Mouse (Mus musculus) hindbrain, postnatal 0 days (tissue): ENCODE data around the gene Ms4a4d. TPM values are rescaled to one million over a fixed set of nuclear protein-coding genes. Genes with fewer than 3 reads are reported as not detected.

ENCODE experiments used
- ATAC-seq: fragments of 200-750 bp; cut with Nextera tagmentation; 2 replicates; pipeline ENCODE4 v1.8.0; 2017; ENCODE audit warnings: mild to moderate bottlenecking, moderate TSS enrichment, moderate library complexity
- DNase-seq: peaks from one replicate; pipeline ENCODE4 v3.0.0-alpha.2; 2015; ENCODE audit warnings: low spot score
- H3K27ac ChIP-seq: fragments of 300-500 bp; sonication (generic); 2 replicates; pipeline ENCODE4 v1.5.1; 2014; ENCODE audit warnings: mild to moderate bottlenecking
- H3K27me3 ChIP-seq: fragments of 300-500 bp; sonication (generic); 2 replicates; pipeline ENCODE4 v1.6.1; 2014; ENCODE audit warnings: low read length, mixed read lengths; ENCODE audit not compliant: insufficient read depth
- H3K36me3 ChIP-seq: fragments of 300-500 bp; sonication (generic); 2 replicates; pipeline ENCODE4 v1.6.1; 2014; ENCODE audit warnings: low read length, mixed read lengths; ENCODE audit not compliant: insufficient read depth
- H3K4me1 ChIP-seq: fragments of 300-500 bp; sonication (generic); 2 replicates; pipeline ENCODE4 v1.6.1; 2014; ENCODE audit warnings: antibody characterized with exemption, low read length, mixed read lengths; ENCODE audit not compliant: insufficient read depth
- H3K4me2 ChIP-seq: fragments of 300-500 bp; sonication (generic); 2 replicates; pipeline ENCODE4 v1.6.1; 2014; ENCODE audit warnings: low read depth, mild to moderate bottlenecking, low read length, moderate library complexity, mixed read lengths
- H3K4me3 ChIP-seq: fragments of 300-500 bp; sonication (generic); 2 replicates; pipeline ENCODE4 v1.5.1; 2014; ENCODE audit warnings: low read length
- H3K9ac ChIP-seq: fragments of 300-500 bp; sonication (generic); replicated peaks from 2 replicates; pipeline ENCODE4 v1.6.1; 2014; ENCODE audit warnings: mild to moderate bottlenecking, low read length, moderate library complexity, mixed read lengths
- H3K9me3 ChIP-seq: fragments of 300-500 bp; sonication (generic); 2 replicates; pipeline ENCODE4 v1.6.1; 2016; ENCODE audit warnings: low read length, mixed read lengths
- CTCF ChIP-seq: IDR thresholded peaks from 2 replicates; pipeline ENCODE4 v1.5.1; 2016; ENCODE audit warnings: antibody characterized with exemption, control low read depth, low read depth
- WGBS: fragments of 180-500 bp; shearing (Covaris S2); extraction: QIAGEN DNeasy Blood & Tissue Kit; methylation state at CpG from one replicate; pipeline ENCODE4 v1.1.7; 2014; 5-methylcytosine and 5-hydroxymethylcytosine counted together
- polyA plus RNA-seq: library from polyadenylated mRNA; unstranded; fragments of >200 nt; fragmentation: Nextera tagmentation; extraction: Ambion mirVana; gene quantifications from 2 replicates; pipeline ENCODE4 v1.2.1, GENCODE M21; 2015
- total RNA-seq: library from RNA; depleted of rRNA; stranded (reverse); fragments of >200 nt; gene quantifications from 2 replicates; pipeline ENCODE4 v1.2.3, GENCODE M21; 2014; rRNA removed

Ms4a4d gene
- total and polyA plus RNA-seq, 2 experiments from 2014 or later = not detected

DNA sequence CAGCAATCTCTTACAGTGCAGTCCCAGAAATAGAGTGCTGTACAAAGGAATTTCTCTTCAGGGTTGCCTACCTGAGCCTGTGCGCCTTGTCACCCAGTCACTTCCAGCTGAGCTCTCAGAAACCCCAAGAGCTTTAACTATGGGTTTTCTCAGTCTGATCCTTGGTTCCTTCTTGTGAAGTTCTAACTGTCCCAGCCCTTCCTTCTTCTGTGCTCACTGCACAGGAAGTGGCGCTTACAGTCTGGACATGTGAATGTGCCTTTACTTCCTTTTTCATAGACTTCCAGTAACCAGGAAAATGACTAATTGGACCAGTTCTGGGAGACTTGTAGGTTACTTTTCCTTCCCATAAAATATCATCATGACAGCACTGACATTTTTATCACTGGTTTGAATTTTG lies 68.0 kb downstream of the Ms4a4d start, which contains the start of gene Ms4a6d:
Gene Ms4a6d, minus strand, starts transcription at position 247 of the 400 bp plus-strand sequence.
- WGBS = 94% methylated on average over 2 of the region's 2 CpGs
- no peak within 1 kb of the TSS for H3K4me3 ChIP-seq
- H3K9ac ChIP-seq = no peak within 1 kb of the TSS
- no peaks in the 10 kb centered on the region for H3K36me3 ChIP-seq
- no peak for TF ChIP-seq CTCF
- no peak within 1 kb of the TSS for H3K27ac ChIP-seq
- no peaks in the 10 kb centered on the region for H3K27me3 ChIP-seq
- no peak within 1 kb of the TSS for H3K4me2 ChIP-seq
- no peaks in the 10 kb centered on the region for H3K9me3 ChIP-seq
- DNase-seq (no peak), ATAC-seq (no peak)
- H3K4me1 ChIP-seq = no peaks in the 10 kb centered on the region

Other genes starting within 250 kb of the Ms4a4d start
- not detected in 2 replicates for gene Ms4a14, start 222.3 kb upstream of the Ms4a4d start, total RNA-seq
- not detected in 2 replicates for gene Ms4a14, start 222.3 kb upstream of the Ms4a4d start, polyA plus RNA-seq
- 0.10 and 0.22 TPM in 2 replicates for gene Ms4a7, start 200.7 kb upstream of the Ms4a4d start, total RNA-seq
- 2.3 and 3.9 TPM in 2 replicates for gene Ms4a7, start 200.7 kb upstream of the Ms4a4d start, polyA plus RNA-seq
- 1.5 and 2.3 TPM in 2 replicates for gene Ms4a4a, start 161.3 kb upstream of the Ms4a4d start, total RNA-seq
- gene Ms4a4a, start 161.3 kb upstream of the Ms4a4d start, polyA plus RNA-seq = 2.1 and 2.6 TPM in 2 replicates
- not detected in 2 replicates for gene Ms4a4c, start 132.0 kb upstream of the Ms4a4d start, total RNA-seq
- gene Ms4a4c, start 132.0 kb upstream of the Ms4a4d start, polyA plus RNA-seq = 0.20 and 0.23 TPM in 2 replicates
- gene Ms4a4b, start 93.2 kb upstream of the Ms4a4d start, total RNA-seq = not detected in 2 replicates
- not detected in 2 replicates for gene Ms4a4b, start 93.2 kb upstream of the Ms4a4d start, polyA plus RNA-seq
- 0.32 and 2.3 TPM in 2 replicates for gene Ms4a6c, start 67.4 kb upstream of the Ms4a4d start, total RNA-seq
- 2.4 and 3.3 TPM in 2 replicates for gene Ms4a6c, start 67.4 kb upstream of the Ms4a4d start, polyA plus RNA-seq
- gene Gm8369, start 50.9 kb upstream of the Ms4a4d start, total RNA-seq = not detected in 2 replicates
- gene Gm8369, start 50.9 kb upstream of the Ms4a4d start, polyA plus RNA-seq = not detected in 2 replicates
- 3.1 and 8.7 TPM in 2 replicates for gene Ms4a6b, start 20.3 kb upstream of the Ms4a4d start, total RNA-seq
- gene Ms4a6b, start 20.3 kb upstream of the Ms4a4d start, polyA plus RNA-seq = 2.3 and 2.6 TPM in 2 replicates
- gene Ms4a6d, start 68.0 kb downstream of the Ms4a4d start, total RNA-seq = 3.0 and 3.2 TPM in 2 replicates
- gene Ms4a6d, start 68.0 kb downstream of the Ms4a4d start, polyA plus RNA-seq = 2.3 and 3.0 TPM in 2 replicates
- 3.7 TPM in 1 of 2 replicates, not detected in the other for gene Ms4a2, start 86.9 kb downstream of the Ms4a4d start, total RNA-seq
- gene Ms4a2, start 86.9 kb downstream of the Ms4a4d start, polyA plus RNA-seq = 0.19 and 0.36 TPM in 2 replicates
- not detected in 2 replicates for gene Ms4a3, start 104.0 kb downstream of the Ms4a4d start, total RNA-seq
- gene Ms4a3, start 104.0 kb downstream of the Ms4a4d start, polyA plus RNA-seq = not detected in 2 replicates
- gene Oosp2, start 123.8 kb downstream of the Ms4a4d start, total RNA-seq = not detected in 2 replicates
- gene Oosp2, start 123.8 kb downstream of the Ms4a4d start, polyA plus RNA-seq = not detected in 2 replicates
- gene Oosp1, start 154.3 kb downstream of the Ms4a4d start, total RNA-seq = not detected in 2 replicates
- gene Oosp1, start 154.3 kb downstream of the Ms4a4d start, polyA plus RNA-seq = not detected in 2 replicates
- not detected in 2 replicates for gene Oosp3, start 160.3 kb downstream of the Ms4a4d start, total RNA-seq
- not detected in 2 replicates for gene Oosp3, start 160.3 kb downstream of the Ms4a4d start, polyA plus RNA-seq
- not detected in 2 replicates for gene Gif, start 210.8 kb downstream of the Ms4a4d start, total RNA-seq
- gene Gif, start 210.8 kb downstream of the Ms4a4d start, polyA plus RNA-seq = not detected in 2 replicates
- gene Mrpl16, start 233.6 kb downstream of the Ms4a4d start, total RNA-seq = 8.8 and 14.4 TPM in 2 replicates
- 54.2 and 59.1 TPM in 2 replicates for gene Mrpl16, start 233.6 kb downstream of the Ms4a4d start, polyA plus RNA-seq